Mouse (Mus musculus) C3H10T1/2 (cell line): ENCODE results near the gene Trim12c. TPM values are rescaled to one million over a fixed set of nuclear protein-coding genes. Genes with fewer than 3 reads are reported as not detected.

Experiments used
- polyA plus RNA-seq, 2 experiments: library from polyadenylated mRNA; unstranded; fragments of >200 nt; fragmentation: generic; extraction: Trizol; gene quantifications; one replicate each; pipeline ENCODE4 v1.2.1; 2012; ENCODE audit warnings: missing spikeins in 2 of 2

The Trim12c gene
- 1 to 10 TPM in 1 of 2 experiments, under 1 TPM in 1; 0.13 to 3.7 TPM for polyA plus RNA-seq

GRCm38 (mm10) chr7:104352717-104353599, at the start of gene Trim12c:
Gene Trim12c, minus strand, starts transcription at chr7:104353362.

GRCm38 (mm10) chr7:104400698-104401097, 47.5 kb upstream of the Trim12c start, which contains the start of gene Trim30c:
Gene Trim30c, minus strand, starts transcription at chr7:104400837.

DNA sequence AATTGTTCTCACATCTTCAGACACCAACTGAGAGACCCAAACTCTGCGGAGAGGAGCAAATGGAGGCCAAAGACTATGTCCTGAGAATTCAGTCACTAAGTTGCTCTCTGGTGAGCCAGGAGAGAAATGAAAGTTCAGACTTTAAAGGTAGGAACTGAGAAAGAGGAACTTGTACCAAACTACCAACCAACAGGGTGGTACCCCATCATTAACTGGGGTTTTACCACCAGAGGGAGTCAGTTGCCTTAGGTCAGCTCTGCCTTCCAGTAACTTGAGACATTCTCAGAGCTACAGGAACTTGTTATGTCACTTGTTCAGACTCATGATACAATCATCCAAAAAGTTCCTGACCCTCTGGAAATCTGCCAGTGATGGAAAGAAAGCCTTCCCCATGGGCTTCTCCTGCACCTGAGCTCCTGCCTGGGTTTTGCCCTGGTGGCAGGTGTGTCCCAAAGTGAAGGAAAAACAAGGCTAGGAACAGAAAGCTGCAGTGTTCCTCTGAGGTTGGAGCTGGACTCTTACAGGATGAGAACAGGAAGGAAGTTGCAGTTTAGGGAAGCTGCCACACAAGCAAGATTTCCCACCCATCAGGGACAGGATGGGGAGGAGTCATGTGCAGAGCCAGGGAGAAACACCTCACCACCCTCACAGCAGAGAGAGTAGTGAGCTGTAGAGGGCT, 16.7 kb upstream of the Trim12c start, which contains the start of gene Trim30b:
Gene Trim30b, minus strand, starts transcription at position 149 of the 679 bp plus-strand sequence.

GRCm38 (mm10) chr7:104329171-104329570, 24.0 kb downstream of the Trim12c start, which contains the start of gene Trim34b:
Gene Trim34b, plus strand, starts transcription at chr7:104329471.

GRCm38 (mm10) chr7:104315369-104316080, 37.6 kb downstream of the Trim12c start, which contains the start of gene Trim12a:
Gene Trim12a, minus strand, starts transcription at chr7:104315466.

Other genes with a start within 250 kb of the Trim12c start
- gene Olfr646, start 248.5 kb downstream of the Trim12c start, polyA plus RNA-seq, result not detected
- gene Ubqln5, start 223.5 kb downstream of the Trim12c start, polyA plus RNA-seq, result not detected
- gene Olfr643, start 216.0 kb downstream of the Trim12c start, polyA plus RNA-seq, result not detected
- gene Ubqln3, start 210.1 kb downstream of the Trim12c start, polyA plus RNA-seq, result not detected
- gene Ubqlnl, start 202.8 kb downstream of the Trim12c start, polyA plus RNA-seq, result not detected
- not detected for gene Olfm5, start 188.5 kb downstream of the Trim12c start, polyA plus RNA-seq
- gene Olfr648, start 170.0 kb downstream of the Trim12c start, polyA plus RNA-seq, result under 1 TPM in 1 of 2 experiments, not detected in 1; 0.01 TPM
- not detected for gene Olfr649, start 157.4 kb downstream of the Trim12c start, polyA plus RNA-seq
- under 1 TPM; 0.07 to 0.15 TPM for gene Trim6, start 134.6 kb downstream of the Trim12c start, polyA plus RNA-seq
- under 1 TPM; 0.01 to 0.54 TPM for gene Trim34a, start 108.9 kb downstream of the Trim12c start, polyA plus RNA-seq
- not detected for gene Trim5, start 65.3 kb downstream of the Trim12c start, polyA plus RNA-seq
- gene Trim12a, start 37.9 kb downstream of the Trim12c start, polyA plus RNA-seq, result under 1 TPM in 1 of 2 experiments, not detected in 1; 0.01 TPM
- gene Trim34b, start 23.9 kb downstream of the Trim12c start, polyA plus RNA-seq, result under 1 TPM in 1 of 2 experiments, not detected in 1; 0.92 TPM
- gene Trim30b, start 16.5 kb upstream of the Trim12c start, polyA plus RNA-seq, result not detected
- not detected for gene Trim30c, start 47.5 kb upstream of the Trim12c start, polyA plus RNA-seq
- gene Trim30a, start 111.8 kb upstream of the Trim12c start, polyA plus RNA-seq, result 1 to 10 TPM in 1 of 2 experiments, not detected in 1; 1.7 TPM
- gene Trim30d, start 154.5 kb upstream of the Trim12c start, polyA plus RNA-seq, result under 1 TPM in 1 of 2 experiments, not detected in 1; 0.73 TPM
- not detected for gene Olfr651, start 196.8 kb upstream of the Trim12c start, polyA plus RNA-seq
- gene Olfr652, start 207.5 kb upstream of the Trim12c start, polyA plus RNA-seq, result not detected
- gene Olfr653, start 224.0 kb upstream of the Trim12c start, polyA plus RNA-seq, result not detected
- gene Olfr654, start 233.7 kb upstream of the Trim12c start, polyA plus RNA-seq, result not detected
- gene Olfr655, start 248.4 kb upstream of the Trim12c start, polyA plus RNA-seq, result not detected